Mouse (Mus musculus) spleen, postnatal 14 days (tissue): ENCODE measurements around the gene H2-DMa.

ENCODE experiments used
- DNase-seq, 2 experiments: peaks; one replicate each; pipeline ENCODE4 v3.0.0; 2021 to 2022; ENCODE audit warnings: low spot score in 2 of 2

The H2-DMa gene

GRCm38 (mm10) chr17:34152923-34153322 lies 33.6 kb downstream of the H2-DMa start, which contains the start of gene H2-DMb1:
Gene H2-DMb1, plus strand, starts transcription at chr17:34153072.
- DNase-seq, result no peak

DNA sequence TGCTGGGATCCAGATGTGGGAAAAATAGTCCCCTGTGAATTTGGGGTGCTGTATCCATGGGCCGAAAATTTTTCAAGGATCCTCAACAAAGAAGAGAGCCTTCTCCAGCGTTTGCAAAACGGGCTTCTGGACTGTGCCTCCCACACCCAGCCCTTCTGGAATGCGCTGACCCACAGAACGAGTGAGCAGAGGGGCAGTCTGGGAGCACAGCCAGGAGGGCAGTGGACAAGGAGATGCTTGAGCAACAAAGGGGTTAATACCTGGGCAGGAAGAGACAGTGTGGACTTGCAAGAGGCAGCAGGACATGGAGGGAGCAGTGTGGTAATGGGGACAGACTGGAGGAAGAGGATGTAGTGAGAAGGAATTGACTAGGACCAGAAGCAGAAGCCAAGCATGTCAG lies 36.2 kb downstream of the H2-DMa start:
- no peak for DNase-seq

- DNase-seq, result peak; percentile 30 to 52
Observed at GRCm38 (mm10) chr17:34164202-34164895, 45.0 kb downstream of the H2-DMa start.

GRCm38 (mm10) chr17:34165033-34165730 lies 45.8 kb downstream of the H2-DMa start:
- no peak for DNase-seq

- no peak for DNase-seq
Observed at GRCm38 (mm10) chr17:34169279-34169678, 49.9 kb downstream of the H2-DMa start.

DNA sequence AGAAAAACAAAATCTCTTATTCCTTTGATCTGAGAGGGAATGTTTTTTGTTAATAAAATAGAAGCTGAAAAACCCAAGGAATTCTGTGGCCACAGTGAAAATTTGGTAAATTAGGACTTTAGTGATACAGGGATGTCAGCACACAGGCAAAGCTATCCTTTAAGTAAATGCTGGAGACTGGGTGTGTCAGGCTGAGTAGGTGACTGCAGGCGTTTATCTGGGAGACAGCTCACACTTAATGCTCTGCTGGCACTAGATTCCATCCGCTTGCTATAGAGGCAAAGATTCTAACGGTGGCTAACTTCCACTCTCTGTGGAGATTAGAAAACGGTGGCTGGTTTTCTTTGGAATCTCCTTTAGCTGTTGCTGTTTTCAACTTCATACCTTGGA lies 51.1 kb downstream of the H2-DMa start:
- no peak for DNase-seq

- peak; percentile 60 to 81 for DNase-seq
Observed at GRCm38 (mm10) chr17:34170877-34171498, 51.6 kb downstream of the H2-DMa start.

- no peak for DNase-seq
Observed at GRCm38 (mm10) chr17:34172528-34172927, 53.2 kb downstream of the H2-DMa start.

- DNase-seq, result no peak
Observed at GRCm38 (mm10) chr17:34174075-34174474, 54.7 kb downstream of the H2-DMa start.

GRCm38 (mm10) chr17:34177179-34177578 lies 57.8 kb downstream of the H2-DMa start:
- no peak for DNase-seq

DNA sequence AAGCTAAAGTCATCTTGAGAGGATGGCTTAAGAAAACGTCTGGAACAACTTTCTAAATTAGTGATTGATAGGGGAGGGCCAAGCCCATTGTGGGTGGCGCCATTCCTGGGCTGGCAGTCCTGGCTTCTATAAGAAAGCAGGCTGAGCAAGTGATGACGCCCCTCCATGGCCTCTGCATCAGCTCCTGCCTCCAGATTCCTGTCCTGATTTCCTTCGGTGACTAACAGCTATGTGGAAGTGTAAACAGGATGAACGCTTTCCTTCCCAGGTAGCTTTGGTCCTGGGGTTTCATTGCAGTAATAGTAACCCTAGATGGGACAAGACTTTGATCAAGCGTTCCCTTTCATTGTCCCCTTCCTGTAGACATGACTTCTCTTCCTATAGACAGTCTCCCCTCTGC lies 59.7 kb downstream of the H2-DMa start:
- DNase-seq, result no peak

DNA sequence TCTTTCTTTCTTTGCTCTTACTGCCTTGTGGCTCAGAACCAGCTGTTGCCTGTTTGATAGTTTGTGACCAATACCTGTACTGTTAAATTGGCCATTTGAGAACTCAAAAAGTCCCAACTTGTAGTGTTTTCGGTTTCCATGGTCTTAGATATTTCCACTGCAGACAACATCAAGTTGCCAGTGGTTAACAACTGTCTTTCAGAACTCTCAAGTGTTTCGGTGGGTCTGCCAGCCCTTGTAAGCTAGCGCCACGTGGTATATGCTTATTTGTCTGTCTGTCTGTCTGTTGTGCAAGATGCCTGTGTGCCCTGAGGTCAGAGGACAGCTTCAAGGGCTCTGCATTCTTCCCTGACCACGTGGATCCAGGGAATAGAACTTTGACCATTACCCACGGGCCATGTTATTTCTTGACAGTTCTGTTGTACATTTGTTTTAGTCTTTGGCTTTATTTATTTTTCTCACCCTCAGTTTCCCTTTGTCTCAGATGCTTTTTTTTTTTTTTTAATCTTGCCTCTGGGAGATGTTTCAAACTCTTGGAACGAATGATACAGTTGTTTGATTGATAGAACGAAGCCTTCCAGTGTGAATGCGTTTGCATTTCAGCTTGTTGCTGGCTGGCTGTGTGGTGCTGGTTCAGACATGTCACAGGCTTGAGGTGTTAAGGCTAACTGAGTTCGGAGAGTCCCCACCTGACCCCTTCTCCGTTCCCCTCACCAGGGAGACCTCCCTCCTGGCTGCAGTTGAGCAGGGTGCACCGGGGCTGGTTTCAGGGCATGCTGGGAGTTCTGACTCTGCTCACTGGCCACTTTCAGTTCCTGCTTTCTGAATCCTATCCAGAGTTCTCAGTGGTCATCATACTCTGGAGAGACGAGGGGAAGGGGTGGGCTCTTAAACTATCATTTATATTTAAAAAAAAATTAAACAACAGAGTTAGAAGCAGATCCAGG lies 60.8 kb downstream of the H2-DMa start:
- no peak for DNase-seq

DNA sequence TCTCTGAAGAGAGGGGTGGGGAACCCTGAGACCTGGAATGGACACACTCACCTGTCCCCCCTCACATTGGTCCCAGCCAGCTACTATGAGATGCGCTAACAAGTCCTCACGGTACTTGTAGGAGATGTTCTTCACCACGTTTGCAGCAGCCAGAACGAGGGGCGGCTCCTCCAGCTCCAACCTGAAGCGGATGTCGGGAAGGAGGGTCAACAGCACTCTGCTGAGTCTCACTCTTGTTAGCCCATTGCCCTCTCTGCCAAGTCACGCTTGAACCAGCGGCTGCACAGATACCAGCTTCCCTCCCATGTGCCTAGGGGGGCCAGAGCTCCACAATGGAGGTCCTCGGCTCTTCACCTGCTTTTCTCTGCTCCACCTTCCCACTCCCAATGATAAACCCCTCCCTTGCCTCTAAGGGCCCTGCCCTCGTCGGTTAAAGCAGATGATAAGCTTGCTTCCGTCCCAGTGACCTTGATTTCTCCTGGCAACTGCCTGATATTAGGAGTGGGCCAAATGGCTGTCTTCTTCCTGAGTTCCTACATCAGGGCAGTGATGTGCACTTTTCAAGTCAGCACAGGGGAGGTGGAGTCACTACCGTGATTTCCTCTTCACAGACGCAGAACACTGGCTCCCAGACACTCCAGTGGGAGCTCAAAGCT lies 64.4 kb downstream of the H2-DMa start:
- no peak for DNase-seq

GRCm38 (mm10) chr17:34185526-34185925 lies 66.2 kb downstream of the H2-DMa start:
- no peak for DNase-seq

- no peak for DNase-seq
Observed at GRCm38 (mm10) chr17:34186885-34187260, 67.5 kb downstream of the H2-DMa start.

GRCm38 (mm10) chr17:34187261-34187916 lies 68.0 kb downstream of the H2-DMa start, which contains the start of the genes Tap1 and Psmb9:
Gene Tap1, plus strand, starts transcription at chr17:34187553.
Gene Psmb9, minus strand, starts transcription at chr17:34187764.
- DNase-seq, result peak; percentile 96 to 98

DNA sequence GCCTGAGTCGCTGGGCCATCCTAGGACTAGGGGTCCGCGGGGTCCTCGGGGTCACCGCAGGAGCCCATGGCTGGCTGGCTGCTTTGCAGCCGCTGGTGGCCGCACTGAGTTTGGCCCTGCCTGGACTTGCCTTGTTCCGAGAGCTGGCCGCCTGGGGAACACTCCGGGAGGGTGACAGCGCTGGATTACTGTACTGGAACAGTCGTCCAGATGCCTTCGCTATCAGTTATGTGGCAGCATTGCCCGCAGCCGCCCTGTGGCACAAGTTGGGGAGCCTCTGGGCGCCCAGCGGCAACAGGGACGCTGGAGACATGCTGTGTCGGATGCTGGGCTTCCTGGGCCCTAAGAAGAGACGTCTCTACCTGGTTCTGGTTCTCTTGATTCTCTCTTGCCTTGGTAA lies 68.7 kb downstream of the H2-DMa start:
- DNase-seq, result no peak
